Mouse (Mus musculus): ENCODE measurements at regions not wholly inside any gene's neighbourhood (a gene's known extent, or its start where the extent isn't known, plus 50 kb on each side); places are given as distances from the start of the nearest gene placed in this dataset.
"Not testable (repeated sequence)": the region's sequence is repeated elsewhere in the genome, so short reads cannot be mapped to it uniquely, and the experiment has no call there.

DNA sequence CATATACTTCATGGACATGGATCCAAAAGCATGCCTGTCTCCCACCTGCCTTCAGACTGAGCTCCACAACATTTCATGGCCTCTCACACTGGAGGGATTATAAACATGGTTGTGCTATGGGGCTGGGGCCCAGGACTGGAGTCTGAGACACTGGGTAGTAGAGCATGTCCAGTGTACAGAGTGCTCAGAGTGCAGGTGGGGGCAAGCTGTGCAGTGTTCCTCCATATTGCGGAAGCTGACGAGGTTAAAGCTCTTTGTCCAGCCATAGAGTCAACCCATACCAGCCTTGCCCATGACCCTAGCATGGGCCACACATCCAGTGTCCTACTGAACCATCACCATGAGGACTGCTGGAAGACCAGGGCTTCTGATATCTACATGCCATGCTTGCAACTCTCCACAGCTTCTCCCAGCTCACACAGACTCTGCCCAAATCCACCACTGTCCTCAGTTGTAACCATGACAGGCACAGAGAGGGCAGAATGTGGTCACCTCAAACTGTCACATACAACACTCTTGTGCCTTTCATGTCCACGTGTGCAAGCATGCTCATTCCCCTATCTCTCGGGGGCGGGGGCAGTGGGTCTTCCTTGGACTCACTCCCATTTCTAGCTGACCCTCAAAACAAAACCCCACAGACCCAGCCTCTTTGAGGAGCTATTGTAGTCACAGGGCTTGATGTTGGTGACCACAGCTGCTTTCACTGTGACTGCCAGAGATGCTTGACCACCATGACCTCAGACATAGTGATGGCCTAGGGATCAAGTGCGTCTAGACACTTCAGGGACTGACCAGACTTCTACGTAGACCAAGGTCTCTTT is 55.9 kb downstream of the Tmem121 start:
- DNase-seq (ENCODE audit: low read depth, low spot score): no peak

DNA sequence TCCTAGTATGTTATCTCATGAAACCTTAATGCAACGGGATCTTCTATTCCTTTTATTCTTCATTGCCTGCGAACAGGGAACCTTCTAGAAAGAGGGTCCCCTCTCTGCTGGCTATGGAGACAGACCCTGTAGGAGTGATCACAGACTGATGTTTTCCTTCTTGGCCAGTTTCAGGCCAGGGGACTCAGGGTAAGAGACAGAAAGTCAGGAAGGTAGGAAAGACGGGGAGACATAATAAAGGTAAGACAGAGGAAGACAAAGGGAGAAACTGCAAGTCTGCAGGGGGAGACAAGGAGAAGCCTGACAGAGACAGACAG is 56.4 kb downstream of the Tmem121 start:
- no peak for DNase-seq (ENCODE audit: low read depth, low spot score)

DNA sequence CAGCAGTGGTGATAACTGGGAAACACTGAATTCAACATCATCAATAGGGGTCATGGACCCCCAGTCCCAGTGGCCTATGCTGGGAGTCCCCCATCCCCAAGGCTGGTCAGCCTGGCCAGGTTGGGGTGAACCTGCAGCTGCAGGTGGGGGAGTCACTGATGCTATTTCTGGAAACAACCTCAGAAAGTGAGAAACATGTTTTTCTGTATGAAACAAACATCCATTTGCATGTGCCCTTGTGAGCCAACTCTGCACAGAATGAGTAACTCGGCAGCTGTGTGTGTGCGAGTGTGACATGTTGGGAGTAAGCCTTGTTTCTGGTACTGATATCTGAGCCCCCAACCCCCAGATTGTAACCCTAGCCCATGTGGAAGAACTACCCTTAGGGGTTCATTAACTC is 59.0 kb downstream of the Tmem121 start:
- no peak for DNase-seq (ENCODE audit: low read depth, low spot score)

DNA sequence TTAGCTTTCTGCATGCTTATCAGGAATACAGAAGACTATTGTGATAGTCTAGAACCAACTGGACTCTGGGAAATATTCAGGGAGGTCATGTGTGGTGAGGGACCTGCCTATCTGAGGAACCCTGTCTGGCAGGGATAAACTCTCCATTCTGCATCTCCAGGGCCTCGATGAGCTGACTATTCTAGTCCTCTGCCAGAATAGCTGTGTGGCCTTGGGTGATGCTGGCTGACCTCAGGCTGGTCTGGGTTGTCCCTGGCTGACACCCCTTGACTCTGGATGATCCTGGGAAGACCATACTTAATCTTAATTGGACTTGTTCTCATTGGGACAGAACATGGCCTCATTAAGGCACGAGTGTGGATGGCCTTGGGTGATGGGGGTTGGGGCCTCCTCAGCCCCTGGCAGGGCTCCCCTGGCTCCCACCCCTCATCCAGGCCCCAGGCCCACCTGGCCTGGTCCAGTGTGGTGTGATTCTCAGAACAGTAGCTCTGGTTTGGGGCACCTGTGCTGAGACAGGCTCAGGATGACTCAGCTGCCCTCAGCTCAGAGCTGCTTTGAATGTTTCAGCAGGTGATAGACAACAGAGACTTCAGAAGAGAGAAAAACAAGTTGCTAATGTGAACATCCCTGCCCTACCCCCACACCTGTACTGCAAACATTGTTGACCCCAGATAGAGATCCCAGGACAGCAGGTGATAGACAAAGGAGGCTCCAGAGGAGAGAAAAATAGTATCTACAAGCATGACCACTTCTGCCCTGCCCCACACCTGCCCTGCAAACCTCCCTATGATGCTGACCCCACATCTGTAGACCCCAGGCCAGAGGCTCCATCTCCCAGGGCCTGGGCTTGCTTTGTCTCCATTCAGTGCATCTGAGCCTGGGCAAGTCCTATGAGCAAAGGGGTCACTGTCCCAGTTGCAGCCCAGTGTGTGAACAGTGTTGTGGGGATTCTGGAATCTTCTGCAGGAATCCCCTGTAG is 68.0 kb downstream of the Tmem121 start:
- not testable (repeated sequence) for DNase-seq (ENCODE audit: low read depth, low spot score)

DNA sequence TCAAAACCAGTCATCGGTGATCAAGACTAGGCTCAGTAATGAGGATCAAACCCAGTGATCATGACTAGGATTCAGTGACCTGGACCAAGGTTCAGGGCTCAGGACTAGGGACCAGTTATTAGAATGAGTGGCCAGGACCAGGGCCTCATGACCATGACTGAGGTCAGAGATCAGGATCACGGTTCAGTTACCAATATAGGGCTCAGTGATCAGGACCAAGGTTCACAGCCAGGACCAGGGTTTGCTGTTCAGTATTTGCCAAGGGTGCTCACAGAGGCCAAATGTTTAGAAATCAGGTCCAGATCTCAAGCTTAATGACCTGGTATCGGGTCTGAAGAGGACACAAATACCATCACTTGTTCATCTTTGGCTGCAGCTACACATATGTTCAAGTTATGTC is 69.6 kb downstream of the Tmem121 start:
- DNase-seq (ENCODE audit: low read depth, low spot score): no peak

DNA sequence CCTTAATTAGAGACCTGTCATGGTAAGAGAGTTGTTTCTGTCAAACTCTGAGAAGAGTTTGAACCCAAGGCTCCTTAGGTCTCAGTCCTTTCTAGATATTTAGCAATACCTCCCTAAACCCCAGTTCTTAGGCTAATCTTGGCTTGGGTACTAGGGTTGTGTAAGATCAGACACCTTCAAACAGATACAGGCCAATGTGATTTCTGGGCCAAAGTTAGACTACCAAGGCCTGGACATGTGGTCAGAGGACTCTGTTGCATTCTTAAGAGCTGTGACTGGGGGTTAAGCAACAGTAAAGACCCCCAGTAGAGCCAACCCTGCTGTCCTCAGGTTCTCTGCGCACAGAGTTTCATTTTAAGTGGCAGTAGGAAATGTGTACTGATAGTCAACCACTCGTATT is 70.9 kb downstream of the Tmem121 start:
- DNase-seq (ENCODE audit: low read depth, low spot score): no peak

DNA sequence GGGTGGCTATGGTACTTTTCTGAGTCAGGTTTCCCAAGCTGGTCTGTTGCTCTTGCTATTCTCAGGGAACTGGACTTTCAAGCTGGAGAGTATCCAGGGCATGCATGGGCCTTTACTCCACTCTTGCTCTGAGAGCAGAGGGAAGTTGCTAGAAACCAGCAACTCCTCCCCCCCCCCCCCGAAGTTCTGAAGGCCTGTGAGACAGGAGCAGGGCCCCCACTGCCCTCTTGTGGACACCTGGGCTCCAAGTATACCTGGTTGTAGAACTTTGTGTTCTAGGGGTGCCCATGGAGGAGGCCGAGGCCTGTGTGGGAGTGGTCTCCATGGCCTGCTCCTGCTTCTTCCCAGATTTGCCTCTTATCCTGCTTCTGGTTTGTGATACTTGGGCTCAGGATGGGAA is 71.5 kb downstream of the Tmem121 start:
- DNase-seq (ENCODE audit: low read depth, low spot score): no peak

DNA sequence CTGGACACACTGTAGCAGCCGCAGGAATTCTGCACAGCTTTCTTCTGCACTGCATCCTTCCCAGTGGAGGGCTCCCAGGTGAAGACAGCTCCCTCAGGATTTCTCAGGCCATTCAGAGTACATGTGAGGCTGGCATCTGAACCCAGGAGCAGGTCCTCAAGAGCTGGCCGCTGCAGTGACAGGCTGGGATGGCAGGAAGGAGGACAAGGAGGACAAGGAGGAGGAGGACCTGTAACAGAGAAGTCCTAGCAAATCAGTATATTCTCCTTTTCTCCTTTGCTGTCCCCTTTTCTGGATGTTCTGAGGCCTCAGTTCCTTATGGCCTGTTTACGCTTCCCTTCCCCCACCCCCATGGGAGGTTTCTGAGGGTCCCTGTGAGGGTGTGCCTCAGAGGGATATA is 73.7 kb downstream of the Tmem121 start:
- no peak for DNase-seq (ENCODE audit: low read depth, low spot score)

DNA sequence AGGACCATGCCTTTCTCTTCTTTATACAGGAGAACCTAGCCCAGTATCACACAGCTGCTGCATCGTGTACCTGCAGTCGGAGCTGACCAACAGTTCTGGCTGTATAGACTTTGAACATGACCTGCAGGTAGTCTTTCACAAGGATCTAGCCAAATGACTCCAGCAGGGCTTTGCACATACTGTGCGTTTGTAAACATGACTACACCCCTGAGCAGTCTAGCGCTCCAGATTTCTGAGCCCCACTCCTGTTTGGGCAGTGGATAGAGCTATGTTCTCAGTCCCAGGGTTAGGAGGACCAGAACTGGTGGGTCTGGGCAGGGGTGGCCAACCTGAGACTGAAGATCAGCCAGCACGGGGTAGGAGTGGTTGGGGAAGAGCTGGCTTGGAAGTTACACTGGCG is 74.6 kb downstream of the Tmem121 start:
- DNase-seq (ENCODE audit: low read depth, low spot score): no peak

DNA sequence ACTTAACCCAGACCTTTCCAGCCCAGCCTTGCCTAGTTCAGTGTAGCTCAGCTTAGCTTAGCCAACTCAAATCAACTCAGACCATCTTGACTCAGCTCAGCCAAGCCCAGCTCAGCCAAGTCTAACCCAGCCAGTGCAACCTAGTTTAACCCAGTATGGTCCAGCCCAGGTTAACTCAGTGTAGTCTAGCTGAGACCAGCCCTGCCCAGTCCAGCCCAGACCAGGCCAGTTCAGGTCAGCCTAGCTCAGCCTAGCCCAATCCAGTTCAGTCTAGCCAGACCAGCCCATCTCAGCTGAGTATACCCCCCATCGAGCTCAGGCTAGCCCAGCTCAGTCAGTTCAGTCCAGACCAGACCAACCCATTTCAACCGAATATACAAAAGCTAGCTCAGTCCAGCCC is 90.2 kb downstream of the Tmem121 start:
- DNase-seq (ENCODE audit: low read depth, low spot score): no peak

DNA sequence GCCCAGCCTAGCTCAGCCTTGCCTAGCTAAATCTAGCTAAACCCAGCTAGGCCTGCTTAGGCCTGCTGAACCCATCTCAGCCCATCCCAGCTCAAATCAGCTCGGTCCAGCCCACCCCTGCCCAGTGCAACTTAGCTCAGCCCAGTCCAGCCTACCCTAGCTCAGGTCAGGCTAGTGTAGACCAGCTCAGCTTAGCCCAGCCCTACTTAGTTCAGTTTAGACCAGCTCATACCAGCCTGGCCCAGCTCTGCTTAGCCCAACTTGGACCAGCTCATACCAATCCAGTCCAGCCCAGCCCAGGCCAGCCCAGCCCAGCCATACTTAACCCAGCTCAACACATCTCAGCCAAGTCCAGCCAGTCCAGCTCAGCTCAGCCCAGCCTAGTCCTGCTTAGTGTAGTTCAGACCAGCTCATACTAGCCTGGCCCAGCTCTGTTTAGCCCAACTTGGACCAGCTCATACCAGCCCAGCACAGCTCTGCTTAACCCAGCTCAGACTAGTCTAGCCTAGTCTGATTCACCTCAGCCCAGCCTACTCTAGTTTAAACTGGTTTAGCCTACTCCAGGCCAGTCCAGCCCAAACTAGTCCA is 90.7 kb downstream of the Tmem121 start:
- no peak for DNase-seq (ENCODE audit: low read depth, low spot score)

DNA sequence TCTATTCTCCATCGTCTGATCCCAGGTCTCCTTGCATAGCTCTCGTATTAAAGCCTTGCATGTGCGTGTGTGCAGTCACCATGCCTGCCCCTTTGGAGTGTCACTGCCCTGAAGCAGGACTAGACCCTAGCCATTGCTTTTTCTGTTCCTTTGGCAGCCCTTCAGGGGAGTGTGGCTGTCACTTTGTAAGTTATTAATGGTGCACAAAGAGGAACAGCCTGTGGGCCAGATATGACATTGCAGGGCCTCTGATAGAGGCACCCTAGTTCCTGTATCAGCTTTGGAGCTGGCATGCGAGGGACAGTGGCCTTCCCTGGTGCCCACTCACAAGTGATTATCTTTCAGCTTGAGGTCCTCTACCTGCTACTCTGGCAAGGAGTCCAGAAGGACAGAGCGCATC is 92.0 kb downstream of the Tmem121 start:
- no peak for DNase-seq (ENCODE audit: low read depth, low spot score)

DNA sequence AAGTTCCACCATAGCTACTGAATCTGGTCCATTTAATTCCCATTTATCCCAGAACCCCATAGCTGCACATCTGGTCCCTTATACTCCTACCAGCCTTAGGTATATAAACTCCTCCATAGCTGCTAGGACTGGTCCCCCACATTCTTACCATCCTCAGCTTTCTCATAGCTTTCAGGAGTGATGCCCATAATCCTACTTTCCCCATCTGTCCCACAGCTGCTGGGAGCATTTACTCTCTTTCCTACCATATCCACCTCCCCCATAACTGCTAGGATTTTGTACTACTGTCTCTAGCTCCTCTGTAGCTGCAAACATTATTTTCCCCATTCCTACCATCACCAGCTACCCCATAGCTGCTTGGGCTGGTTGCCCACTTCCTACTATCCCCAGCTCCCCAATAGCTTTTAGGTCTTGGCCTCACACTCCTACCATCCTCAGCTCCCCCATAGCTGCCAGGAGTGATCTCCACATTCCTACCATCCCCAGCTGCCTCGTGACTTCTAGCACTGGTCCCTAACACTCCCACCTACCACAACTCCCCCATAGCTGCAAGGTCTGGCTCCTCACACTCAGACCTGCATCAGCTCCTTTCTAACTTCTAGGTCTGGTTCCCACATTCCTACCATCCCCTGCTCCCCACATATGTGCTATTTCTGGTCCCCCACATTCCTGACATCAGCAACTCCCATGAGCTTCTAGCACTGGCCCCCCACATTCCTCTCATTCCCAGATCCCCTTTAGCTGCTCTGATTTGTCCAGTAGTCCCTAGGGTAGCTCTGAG is 106.5 kb downstream of the Tmem121 start:
- no peak for DNase-seq (ENCODE audit: low read depth, low spot score)

DNA sequence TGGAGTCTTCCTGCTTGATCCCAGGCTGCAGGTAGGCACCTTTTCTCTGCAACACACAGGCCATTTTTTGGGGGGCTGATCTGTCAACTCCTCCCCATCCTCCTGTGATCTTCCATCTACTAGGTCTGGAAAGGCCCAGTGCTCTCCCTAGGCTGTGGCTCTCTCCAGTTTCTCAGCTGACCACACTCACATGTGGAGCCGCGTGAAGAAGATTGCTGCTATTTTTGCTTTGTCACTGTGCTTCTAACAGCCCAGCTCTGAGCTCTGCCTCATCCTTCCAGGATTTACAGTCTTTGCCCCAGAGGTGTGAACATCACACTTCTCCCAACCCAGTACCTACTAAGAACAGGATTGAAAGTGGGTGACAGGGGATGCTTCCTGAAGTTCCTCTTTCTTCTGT is 110.2 kb downstream of the Tmem121 start:
- no peak for DNase-seq (ENCODE audit: low read depth, low spot score)

DNA sequence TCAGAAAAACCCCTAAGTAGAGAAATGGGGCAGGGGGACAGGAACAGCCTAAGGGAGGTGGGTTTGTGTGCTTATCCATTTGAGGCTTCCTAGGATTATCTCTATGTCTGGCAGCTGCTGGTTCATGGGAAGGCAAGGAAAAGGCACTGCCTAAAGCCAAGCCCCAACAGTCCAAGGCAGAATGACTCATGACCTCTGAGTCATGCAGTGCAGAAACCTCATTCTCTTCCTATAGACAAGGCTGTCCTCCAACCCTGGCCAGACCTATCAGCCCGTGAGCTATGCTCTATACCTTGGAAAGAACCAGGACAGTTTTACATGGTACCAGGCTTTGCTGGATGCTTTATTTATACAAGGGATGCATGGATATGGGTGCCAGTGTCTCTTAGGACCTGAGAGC is 120.2 kb downstream of the Tmem121 start:
- DNase-seq (ENCODE audit: low read depth, low spot score): no peak

DNA sequence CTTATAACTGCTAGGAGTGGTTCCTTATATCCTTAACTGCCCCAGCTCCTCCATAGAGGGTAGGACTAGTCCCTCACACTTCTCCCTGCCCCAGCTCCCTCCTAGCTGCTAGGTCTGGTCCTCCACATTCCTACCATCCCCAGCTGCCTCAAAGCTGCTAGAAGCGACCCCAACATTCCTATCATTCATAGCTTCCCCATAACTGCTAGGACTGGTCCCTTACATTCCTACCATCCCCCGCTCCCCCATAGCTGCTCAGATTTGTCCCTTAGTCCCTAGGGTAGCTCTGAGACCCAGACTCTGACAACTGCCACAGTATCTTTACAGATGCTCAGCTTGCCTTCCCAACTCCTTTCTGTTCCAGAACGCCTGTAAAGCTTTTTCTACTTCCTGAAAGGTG is 127.6 kb downstream of the Tmem121 start:
- DNase-seq (ENCODE audit: low read depth, low spot score): no peak

DNA sequence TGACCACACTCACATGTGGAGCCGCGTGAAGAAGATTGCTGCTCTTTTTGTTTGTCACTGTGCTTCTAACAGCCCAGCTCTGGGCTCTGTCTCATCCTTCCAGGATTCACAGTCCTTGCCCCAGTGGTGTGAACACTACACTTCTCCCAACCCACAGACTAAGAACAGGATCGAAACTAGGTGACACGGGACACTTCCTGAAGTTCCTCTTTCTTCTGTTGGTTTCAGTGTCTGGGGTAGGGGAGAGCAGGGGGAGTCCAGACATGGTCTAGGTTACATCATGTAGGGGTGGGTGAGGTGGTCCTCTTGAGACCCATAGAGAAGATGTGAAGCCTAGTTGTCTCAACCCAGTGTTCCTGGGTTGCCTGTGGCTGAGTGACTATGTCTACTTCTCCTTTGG is 128.9 kb downstream of the Tmem121 start:
- no peak for DNase-seq (ENCODE audit: low read depth, low spot score)

DNA sequence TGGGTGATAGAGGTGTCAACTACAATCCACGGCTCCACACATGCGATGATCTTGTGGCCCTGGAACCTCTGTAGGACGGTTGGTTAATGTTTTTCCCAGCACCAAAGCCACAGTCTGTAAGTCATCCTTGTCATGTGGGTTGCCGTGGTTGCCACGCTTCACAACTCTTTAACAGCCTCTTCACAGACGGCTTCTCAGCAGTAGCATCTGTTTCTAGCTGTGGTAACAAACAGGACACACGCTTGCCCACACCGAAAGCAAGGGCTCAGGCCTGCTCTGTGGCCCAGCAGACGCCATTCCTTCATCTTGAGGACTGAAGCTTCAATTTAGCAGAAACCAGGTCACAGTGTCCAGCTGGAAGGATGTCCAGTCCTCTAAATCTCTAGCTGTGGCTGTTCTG is 135.4 kb downstream of the Tmem121 start:
- DNase-seq (ENCODE audit: low read depth, low spot score): no peak

DNA sequence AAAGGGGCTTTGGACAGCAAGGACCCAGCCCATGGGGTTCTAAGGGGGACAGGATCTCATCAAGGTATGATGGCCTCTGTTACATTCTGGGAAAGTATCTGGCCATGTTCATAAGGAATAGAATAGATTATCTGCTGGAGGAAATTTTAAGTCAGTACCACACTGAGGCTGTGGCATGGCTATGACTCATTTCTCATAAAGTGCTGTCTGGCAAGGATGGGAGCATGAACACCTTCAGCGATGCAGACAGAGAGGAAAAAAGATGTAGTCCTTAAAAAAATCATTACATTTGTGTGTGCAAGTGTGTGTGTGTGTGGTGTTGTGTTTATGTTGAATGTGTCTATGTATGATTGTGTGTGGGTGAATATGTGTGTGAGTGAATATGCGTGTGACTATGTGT is 136.4 kb downstream of the Tmem121 start:
- no peak for DNase-seq (ENCODE audit: low read depth, low spot score)

DNA sequence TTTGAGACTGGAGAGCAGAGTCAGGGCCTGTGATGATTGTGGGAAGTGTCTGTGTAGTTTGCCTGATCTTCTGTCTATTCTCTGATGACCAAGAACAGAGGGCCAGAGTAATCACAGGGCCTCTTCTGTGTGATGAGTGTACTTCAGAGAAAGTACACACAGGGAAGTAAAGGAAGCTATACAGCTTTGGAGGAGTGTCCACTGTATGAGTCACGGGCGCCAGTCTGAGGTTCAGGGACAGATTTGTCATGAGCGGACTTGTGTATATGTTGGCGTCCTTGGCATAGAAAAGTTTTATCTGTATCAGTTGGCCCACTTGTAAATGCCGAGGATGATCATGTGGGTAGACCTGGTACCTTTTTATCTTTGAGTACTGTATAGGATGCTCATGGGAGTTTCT is 142.1 kb downstream of the Tmem121 start:
- no peak for DNase-seq (ENCODE audit: low read depth, low spot score)

DNA sequence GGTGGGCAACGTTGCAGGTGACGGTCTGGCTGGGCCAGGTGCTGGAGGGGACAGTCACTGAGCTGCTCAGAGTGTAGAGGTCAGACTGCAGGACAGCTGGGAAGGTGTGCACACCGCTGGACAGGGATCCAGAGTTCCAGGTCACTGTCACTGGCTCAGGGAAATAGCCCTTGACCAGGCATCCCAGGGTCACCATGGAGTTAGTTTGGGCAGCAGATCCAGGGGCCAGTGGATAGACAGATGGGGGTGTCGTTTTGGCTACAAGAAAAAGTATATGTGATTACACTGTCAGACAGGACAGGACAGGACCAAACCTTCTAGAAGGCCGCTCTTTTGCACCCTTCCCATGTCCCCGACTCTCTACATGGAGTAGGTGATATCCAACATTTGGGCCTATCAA is 144.5 kb downstream of the Tmem121 start:
- DNase-seq (ENCODE audit: low read depth, low spot score): no peak

DNA sequence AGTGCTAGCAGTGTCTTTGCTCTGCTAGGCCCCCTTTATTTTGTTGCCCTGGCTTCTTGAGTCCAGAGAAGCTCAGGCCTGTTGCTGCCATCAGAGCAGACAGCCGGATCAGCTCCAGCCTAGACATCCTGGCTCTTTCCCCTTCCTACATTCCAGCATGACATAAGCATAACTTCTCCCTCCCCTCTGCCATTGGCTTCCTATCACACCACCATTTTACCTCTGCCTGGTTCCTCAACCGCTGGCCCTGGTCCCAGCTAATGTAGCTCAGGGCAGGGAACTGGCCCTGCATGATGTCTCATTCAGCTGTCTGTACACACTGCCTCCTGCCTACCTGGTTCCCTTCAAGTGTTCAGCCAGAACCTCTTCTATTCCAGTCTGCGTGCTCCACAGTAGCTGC is 146.5 kb downstream of the Tmem121 start:
- no peak for DNase-seq (ENCODE audit: low read depth, low spot score)
